Mouse (Mus musculus): ENCODE data around the gene Ebi3.
A peak's percentile ranks its signal among the peaks of the same experiment; 100 is the strongest.
"Not testable (repeated sequence)": the region's sequence is repeated elsewhere in the genome, so short reads cannot be mapped to it uniquely, and the experiment has no call there.

The Ebi3 gene

DNA sequence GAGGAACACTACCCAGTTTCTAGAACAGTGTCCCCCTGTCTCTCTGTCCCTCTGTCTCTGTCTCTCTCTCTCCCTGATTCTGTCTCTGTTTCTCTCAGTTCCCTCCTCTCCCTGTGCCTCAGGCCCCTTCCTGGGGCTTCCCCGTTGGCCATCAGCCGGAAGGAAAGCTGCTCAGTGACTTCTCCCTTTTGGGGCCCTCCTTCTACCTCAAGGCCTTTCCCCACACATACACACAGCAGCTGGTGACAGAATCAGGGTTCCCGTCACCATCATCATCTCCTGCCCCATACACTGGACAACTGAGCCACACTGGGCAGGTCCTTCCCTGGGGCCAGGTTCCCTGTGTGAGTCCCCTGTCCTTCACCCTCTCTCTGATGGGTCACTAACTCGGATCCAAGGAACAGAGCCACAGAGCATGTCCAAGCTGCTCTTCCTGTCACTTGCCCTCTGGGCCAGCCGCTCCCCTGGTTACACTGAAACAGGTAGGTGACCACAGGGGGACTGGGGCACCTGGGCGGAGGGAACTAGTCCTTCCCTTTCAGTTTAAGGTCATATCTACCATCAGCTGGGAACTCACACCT is at the start of gene Ebi3:
Gene Ebi3 (plus strand): TSS at position 194 of the 581 bp plus-strand sequence.
- no peak for DNase-seq (ENCODE audit: low spot score in 2 of 2)

DNA sequence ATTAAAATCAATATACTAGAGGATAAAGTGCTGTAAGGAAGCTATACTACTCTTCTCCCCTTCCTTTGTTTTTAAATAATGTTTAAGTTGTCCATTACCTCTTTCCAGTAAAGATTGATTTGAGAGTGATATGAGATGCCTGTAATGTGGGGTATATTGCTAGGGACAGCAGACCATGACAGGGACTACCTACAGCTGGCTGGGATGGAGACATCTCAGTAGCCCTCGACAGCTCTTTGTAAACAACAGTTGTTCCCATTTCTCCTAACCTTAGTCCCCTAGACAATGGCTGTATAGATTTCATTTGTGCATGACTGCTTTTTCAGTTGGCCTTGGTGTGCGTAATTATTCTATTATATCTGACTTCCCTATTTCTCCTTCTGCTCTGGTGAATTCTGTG is 49.4 kb upstream of the Ebi3 start:
- no peak for DNase-seq (ENCODE audit: low spot score in 2 of 2)

DNA sequence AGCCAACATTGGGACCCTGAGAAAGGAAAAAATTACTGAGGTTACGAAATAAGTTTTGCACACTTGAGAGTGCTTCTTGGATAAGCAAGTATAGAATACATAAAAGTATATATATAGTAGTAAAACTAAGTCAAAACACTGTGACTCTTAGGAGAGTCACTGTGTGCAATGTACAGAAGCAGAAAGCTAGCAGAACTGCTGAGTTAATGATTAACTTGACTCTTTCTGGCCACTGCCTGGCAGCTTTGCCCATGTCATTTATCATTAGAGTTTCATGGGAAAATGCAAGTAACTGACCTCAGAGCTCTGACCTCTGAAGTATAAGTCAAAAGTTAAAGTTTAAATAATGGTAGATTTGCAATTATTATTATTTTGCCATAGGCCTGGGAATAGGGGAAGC is 48.8 kb upstream of the Ebi3 start:
- DNase-seq (ENCODE audit: low spot score in 2 of 2), result no peak

GRCm38 (mm10) chr17:55904131-55904530 is 48.3 kb upstream of the Ebi3 start:
- DNase-seq (ENCODE audit: low spot score in 2 of 2), result no peak

- no peak for DNase-seq (ENCODE audit: low spot score in 2 of 2)
Observed at GRCm38 (mm10) chr17:55906669-55907068, 45.8 kb upstream of the Ebi3 start.

DNA sequence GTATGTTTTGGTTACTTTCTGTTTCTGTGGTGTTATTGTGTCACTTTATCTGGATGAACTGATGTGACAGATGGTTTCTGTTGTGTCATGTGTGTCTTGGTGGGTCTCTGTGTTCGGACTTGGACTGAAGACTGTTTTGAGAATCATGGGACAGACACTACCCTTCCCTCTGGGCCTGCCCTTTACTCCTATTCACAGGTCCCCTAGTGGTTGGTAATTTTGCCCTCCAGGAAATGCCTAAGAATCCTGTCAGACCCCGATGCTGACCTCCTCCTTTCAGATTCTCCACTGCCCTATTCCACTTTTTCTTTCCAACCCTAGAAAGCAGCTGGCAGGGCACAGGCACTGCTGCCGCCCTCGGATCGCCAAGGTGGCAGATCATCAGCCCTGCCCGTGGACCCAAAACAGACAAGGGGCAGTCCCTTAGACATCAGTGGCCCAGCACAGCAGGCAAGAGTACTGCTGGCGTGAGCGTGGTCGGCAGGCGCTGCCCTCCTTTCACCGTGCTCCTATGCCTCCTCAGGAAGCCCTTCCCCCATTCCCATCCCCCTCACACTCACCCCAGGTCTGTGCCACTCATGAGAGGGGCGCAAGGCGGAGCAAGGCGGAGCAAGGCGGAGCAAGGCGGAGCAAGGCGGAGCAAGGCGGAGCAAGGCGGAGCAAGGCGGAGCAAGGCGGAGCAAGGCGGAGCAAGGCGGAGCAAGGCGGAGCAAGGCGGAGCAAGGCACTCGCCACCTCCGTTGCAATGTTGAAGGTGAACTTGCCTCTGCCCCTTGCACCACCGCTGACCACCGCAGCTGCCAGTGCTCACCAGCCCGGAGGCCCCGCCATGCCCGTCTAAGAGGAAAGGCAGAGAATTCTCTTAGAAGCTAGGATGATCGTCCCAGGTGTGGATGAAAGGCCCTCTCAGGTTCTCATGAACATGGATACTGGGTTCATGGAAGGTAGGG is 20.6 kb upstream of the Ebi3 start:
- peak; percentile 23 to 67 for DNase-seq (ENCODE audit: low spot score in 2 of 2)

GRCm38 (mm10) chr17:55932635-55933034 is 19.8 kb upstream of the Ebi3 start:
- DNase-seq (ENCODE audit: low spot score in 2 of 2), result no peak

DNA sequence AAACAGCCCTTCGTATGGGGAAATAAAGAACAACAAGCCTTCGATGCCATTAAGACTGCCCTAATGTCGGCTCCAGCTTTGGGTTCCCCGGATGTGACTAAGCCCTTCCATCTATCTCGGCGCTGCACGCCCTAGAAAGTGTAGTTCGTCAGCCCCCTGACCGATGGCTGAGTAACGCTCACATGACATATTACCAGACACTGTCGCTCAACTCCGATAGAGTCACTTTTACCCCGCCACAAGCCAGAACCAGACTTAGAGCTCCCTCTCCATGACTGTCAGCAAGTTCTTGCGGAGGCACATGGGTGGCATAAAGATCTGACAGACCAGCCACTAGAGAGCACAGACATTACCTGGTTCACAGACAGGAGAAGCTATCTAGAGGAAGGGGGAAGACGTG is 19.2 kb upstream of the Ebi3 start:
- DNase-seq (ENCODE audit: low spot score in 2 of 2), result no peak

DNA sequence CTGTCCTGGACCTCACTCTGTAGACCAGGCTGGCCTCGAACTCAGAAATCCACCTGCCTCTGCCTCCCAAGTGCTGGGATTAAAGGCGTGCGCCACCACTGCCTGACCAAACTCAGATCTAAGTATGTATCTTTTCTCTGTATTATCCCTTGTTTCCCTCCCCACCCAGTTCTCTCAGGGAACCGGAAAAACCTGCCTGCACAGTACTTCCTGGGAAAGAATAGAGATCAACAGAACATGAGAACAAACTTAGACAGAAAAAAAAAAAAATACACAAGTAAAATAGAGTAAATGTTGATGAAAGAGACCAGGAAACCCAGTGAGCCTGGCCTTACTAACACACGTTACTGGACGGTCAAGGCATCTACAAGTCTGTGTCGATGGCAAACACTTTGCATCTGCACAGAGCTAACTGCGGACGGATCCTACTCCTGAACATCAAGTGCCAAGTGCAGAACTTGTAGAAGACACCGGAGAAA is 8.0 kb upstream of the Ebi3 start:
- DNase-seq (ENCODE audit: low spot score in 2 of 2), result not testable (repeated sequence)

DNA sequence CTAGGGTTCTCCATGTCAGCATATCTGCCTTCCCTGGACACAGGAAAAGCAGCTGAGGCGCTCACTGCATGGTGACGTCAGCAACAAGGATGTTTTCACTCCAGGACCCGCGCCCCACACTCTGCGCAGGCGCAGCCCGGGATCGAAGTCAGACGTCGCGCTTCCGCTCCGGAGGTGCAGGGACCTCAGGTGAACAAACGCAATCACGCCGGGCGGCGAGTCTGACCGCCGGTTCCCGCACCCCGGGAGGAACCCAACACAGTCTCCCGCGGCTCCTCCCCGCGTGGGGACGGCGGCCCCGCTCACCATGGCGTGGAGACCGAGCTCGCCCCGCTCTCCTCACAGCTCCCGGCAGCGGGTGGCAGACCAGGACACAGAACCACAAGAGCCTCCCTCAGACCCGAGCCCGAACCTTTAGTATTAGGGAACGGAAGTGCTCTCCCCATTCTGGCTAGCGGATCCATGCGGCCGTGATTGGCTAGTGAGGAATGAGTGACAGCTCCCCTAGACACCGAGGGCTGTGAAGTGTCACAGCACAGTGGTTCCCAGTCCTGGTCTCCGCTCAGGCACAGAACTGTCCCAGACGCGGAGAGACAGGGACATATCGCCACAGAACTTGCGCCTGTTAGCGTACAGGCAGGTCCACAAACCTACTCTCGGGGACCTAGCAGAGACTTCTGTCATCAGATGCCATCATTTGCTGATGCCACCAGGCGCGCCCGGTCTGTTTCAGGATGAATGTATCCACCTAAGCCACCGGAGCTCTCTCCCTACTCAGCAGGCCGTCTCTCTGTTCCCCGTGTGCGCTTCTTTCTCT is 7.4 kb upstream of the Ebi3 start:
- peak; percentile 70 to 86 for DNase-seq (ENCODE audit: low spot score in 2 of 2)

GRCm38 (mm10) chr17:55945696-55946095 is 6.7 kb upstream of the Ebi3 start:
- no peak for DNase-seq (ENCODE audit: low spot score in 2 of 2)

DNA sequence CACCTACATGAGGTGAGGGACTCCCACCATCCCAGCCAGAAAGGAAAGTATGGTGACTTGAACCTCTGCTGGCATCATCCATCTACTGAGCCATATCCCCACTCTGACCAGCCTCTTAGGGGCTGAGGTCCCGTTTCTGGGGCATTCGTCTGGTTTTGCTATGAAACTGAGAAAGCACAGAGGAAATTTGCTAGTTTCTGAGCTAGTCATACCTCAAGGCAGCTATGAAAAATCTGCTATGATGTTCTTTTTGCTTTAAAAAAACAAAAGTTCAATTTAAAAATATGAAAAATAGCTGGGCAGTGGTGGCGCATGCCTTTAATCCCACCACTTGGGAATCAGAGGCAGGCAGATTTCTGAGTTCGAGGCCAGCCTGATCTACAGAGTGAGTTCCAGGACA is 3.8 kb upstream of the Ebi3 start:
- no peak for DNase-seq (ENCODE audit: low spot score in 2 of 2)

- no peak for DNase-seq (ENCODE audit: low spot score in 2 of 2)
Observed at GRCm38 (mm10) chr17:55949400-55949799, 3.0 kb upstream of the Ebi3 start, which contains the start of gene Zfp119b. TSS of gene Zfp119b (minus strand) at chr17:55949500.

DNA sequence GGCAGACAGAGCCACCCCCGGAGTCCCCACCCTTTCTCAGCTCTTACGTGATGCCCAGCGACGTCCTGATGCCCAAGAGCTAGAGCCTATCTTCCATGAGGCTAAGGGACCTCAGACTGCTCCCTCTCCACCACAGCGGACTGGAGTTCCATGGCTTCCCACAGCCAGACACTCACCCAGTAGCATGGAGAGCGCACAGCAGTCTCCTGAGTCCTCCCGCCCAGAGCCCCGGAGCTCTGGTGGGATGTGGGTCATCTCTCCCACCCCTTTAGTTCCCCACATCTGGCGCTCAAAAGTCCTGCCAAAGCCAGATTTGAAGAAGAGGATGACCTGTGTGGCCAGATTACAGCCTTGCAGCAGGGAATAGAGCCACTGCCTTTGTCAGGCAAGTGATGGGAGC is 1.8 kb upstream of the Ebi3 start:
- no peak for DNase-seq (ENCODE audit: low spot score in 2 of 2)

GRCm38 (mm10) chr17:55952041-55952440 is 399 bp upstream of the Ebi3 start:
- no peak for DNase-seq (ENCODE audit: low spot score in 2 of 2)

GRCm38 (mm10) chr17:55953751-55954150 is 1.3 kb downstream of the Ebi3 start:
- DNase-seq (ENCODE audit: low spot score in 2 of 2), result no peak

GRCm38 (mm10) chr17:55954229-55954628 is 1.8 kb downstream of the Ebi3 start:
- no peak for DNase-seq (ENCODE audit: low spot score in 2 of 2)

DNA sequence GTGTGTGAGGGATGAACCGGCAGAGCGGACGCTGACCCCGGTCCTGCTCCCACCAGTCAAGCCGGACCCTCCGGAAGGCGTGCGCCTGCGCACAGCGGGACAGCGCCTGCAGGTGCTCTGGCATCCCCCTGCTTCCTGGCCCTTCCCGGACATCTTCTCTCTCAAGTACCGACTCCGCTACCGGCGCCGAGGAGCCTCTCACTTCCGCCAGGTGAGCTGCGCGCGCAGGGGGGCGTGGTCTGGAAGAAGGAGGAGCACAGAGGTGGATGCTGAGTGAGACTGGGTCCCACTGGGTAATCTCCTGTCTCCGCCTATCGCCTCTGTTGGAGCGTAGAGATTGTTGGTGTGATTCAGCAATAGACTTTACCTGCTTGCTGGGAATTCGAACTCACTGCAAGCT is 3.7 kb downstream of the Ebi3 start:
- DNase-seq (ENCODE audit: low spot score in 2 of 2), result peak; percentile 49 to 74

DNA sequence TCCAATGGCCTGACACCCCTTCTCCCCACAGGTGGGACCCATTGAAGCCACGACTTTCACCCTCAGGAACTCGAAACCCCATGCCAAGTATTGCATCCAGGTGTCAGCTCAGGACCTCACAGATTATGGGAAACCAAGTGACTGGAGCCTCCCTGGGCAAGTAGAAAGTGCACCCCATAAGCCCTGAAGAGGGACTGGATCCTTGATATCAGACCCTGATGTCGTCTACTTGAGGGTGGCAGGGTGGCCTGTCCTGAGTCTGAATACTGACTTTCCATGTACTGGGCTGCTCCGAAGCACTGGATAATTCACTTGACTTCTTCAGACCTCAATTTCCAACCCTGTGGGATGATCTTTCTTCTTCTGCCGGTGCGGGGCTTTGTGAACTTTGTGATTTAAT is 4.2 kb downstream of the Ebi3 start:
- peak in 1 of 2 experiments; percentile 16 for DNase-seq (ENCODE audit: low spot score in 2 of 2)

DNA sequence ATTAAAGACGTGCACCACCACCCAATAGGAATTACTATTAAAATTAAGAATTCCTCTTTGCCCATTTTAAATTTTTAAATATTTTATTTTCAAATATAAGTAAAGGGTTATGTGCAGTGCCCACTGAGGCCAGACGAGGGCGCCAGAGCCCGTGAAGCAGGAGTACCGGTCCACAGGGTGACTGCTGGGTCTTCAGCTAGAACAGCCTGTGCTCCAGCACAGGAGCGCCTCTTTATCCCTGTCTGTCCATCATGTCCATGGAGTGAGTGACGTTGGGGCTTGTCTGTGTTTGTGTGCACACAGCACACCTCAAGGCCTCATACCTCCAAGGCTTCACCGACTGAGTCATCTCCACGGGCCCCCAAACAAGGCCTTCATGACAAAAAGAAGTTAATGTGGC is 4.7 kb downstream of the Ebi3 start:
- DNase-seq (ENCODE audit: low spot score in 2 of 2), result peak; percentile 55 to 74

- DNase-seq (ENCODE audit: low spot score in 2 of 2), result peak in 1 of 2 experiments; percentile 18
Observed at GRCm38 (mm10) chr17:55957726-55958583, 5.5 kb downstream of the Ebi3 start.

All from cerebellum, postnatal 4 days (tissue).